Mouse (Mus musculus): ENCODE data around the gene Nle1.
A peak's percentile ranks its signal among the peaks of the same experiment; 100 is the strongest.

Nle1 gene

GRCm38 (mm10) chr11:82869506-82870172, 38.6 kb downstream of the Nle1 start:
- no peak for DNase-seq (ENCODE audit: low read depth, low spot score)

GRCm38 (mm10) chr11:82867956-82868355, 40.3 kb downstream of the Nle1 start:
- peak; percentile 64 for DNase-seq (ENCODE audit: low read depth, low spot score)

- no peak for DNase-seq (ENCODE audit: low read depth, low spot score)
Measured at GRCm38 (mm10) chr11:82866850-82867564, 41.2 kb downstream of the Nle1 start.

GRCm38 (mm10) chr11:82865957-82866356, 42.3 kb downstream of the Nle1 start:
- no peak for DNase-seq (ENCODE audit: low read depth, low spot score)

- DNase-seq (ENCODE audit: low read depth, low spot score), result no peak
Measured at GRCm38 (mm10) chr11:82863488-82863931, 44.7 kb downstream of the Nle1 start.

- DNase-seq (ENCODE audit: low read depth, low spot score), result no peak
Measured at GRCm38 (mm10) chr11:82863059-82863458, 45.2 kb downstream of the Nle1 start.

GRCm38 (mm10) chr11:82862638-82863037, 45.6 kb downstream of the Nle1 start:
- DNase-seq (ENCODE audit: low read depth, low spot score), result no peak

- no peak for DNase-seq (ENCODE audit: low read depth, low spot score)
Measured at GRCm38 (mm10) chr11:82861558-82861957, 46.7 kb downstream of the Nle1 start.

- no peak for DNase-seq (ENCODE audit: low read depth, low spot score)
Measured at GRCm38 (mm10) chr11:82860759-82861158, 47.5 kb downstream of the Nle1 start.

GRCm38 (mm10) chr11:82857307-82857848, 50.8 kb downstream of the Nle1 start:
- no peak for DNase-seq (ENCODE audit: low read depth, low spot score)

- DNase-seq (ENCODE audit: low read depth, low spot score), result no peak
Measured at GRCm38 (mm10) chr11:82856032-82856431, 52.2 kb downstream of the Nle1 start.

- no peak for DNase-seq (ENCODE audit: low read depth, low spot score)
Measured at GRCm38 (mm10) chr11:82855327-82855973, 52.8 kb downstream of the Nle1 start.

GRCm38 (mm10) chr11:82854111-82854510, 54.1 kb downstream of the Nle1 start:
- DNase-seq (ENCODE audit: low read depth, low spot score), result no peak

- DNase-seq (ENCODE audit: low read depth, low spot score), result no peak
Measured at GRCm38 (mm10) chr11:82852958-82853357, 55.3 kb downstream of the Nle1 start.

- DNase-seq (ENCODE audit: low read depth, low spot score), result no peak
Measured at GRCm38 (mm10) chr11:82852540-82852939, 55.7 kb downstream of the Nle1 start.

GRCm38 (mm10) chr11:82852115-82852514, 56.1 kb downstream of the Nle1 start:
- DNase-seq (ENCODE audit: low read depth, low spot score), result no peak
